Mouse (Mus musculus) bone marrow, adult 2 months (tissue): ENCODE data around the gene Foxr1.

Experiments used
- CTCF ChIP-seq: fragments of 200-500 bp; IDR thresholded peaks from 2 replicates; pipeline ENCODE4 v1.5.1; 2011; ENCODE audit warnings: low read length, control low read depth; ENCODE audit not compliant: control insufficient read depth, insufficient read depth
- POLR2A ChIP-seq: fragments of 200-500 bp; IDR thresholded peaks from 2 replicates; pipeline ENCODE4 v1.6.1; 2011; ENCODE audit warnings: low read depth, mild to moderate bottlenecking, control low read depth, low read length, borderline replicate concordance; ENCODE audit not compliant: control insufficient read depth

- TF ChIP-seq CTCF (no peak), POLR2A (peak; percentile 44; the same call in 1 of the 2 replicates)
These were observed 41.6 kb upstream of the Foxr1 start, which contains the start of gene Bcl9l for GRCm38 (mm10) chr9:44482552-44482951.
